Mouse (Mus musculus): Measurements from ENCODE around the gene Krtap4-8. TPM values are rescaled to one million over a fixed set of nuclear protein-coding genes. Genes with fewer than 3 reads are reported as not detected.

The Krtap4-8 gene
- polyA plus RNA-seq (2015; fragmentation: Nextera tagmentation; extraction: Ambion mirVana), result not detected in 2 replicates

GRCm38 (mm10) chr11:99780604-99781003 is at the start of gene Krtap4-8:
TSS of gene Krtap4-8 (minus strand) at chr11:99780704.

GRCm38 (mm10) chr11:99815566-99815965 is 35.1 kb upstream of the Krtap4-8 start, which contains the start of gene Gm11564:
TSS of gene Gm11564 (minus strand) at chr11:99815666.

GRCm38 (mm10) chr11:99809792-99810191 is 29.3 kb upstream of the Krtap4-8 start, which contains the start of gene Krtap4-13:
TSS of gene Krtap4-13 (minus strand) at chr11:99809892.

DNA sequence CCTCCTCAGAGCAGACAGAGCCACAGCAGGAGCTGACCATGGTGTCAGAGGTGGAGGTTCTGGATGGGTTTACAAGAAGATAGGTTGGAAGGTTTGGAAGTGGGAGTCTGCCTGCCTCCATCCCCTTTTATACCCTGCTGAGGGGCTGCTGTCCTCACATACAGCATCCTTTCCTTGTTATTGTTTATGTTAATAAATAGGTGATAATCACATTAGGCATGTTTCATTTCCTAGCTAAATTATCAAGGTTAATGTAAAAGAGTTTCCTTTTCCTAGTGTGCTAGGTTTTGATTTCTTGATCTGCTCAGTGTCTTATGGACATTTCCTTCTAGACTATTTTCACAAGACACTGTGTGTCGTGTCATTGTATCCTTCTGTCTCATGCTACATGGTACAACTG is 23.8 kb upstream of the Krtap4-8 start, which contains the start of gene Gm11554:
Gm11554 (minus strand) TSS at position 101 of the 400 bp plus-strand sequence.

DNA sequence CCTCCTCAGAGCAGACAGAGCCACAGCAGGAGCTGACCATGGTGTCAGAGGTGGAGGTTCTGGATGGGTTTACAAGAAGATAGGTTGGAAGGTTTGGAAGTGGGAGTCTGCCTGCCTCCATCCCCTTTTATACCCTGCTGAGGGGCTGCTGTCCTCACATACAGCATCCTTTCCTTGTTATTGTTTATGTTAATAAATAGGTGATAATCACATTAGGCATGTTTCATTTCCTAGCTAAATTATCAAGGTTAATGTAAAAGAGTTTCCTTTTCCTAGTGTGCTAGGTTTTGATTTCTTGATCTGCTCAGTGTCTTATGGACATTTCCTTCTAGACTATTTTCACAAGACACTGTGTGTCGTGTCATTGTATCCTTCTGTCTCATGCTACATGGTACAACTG is 18.3 kb upstream of the Krtap4-8 start, which contains the start of gene Gm11569:
Gm11569 (minus strand) TSS at position 101 of the 400 bp plus-strand sequence.

GRCm38 (mm10) chr11:99793367-99793766 is 12.9 kb upstream of the Krtap4-8 start, which contains the start of gene Gm11596:
TSS of gene Gm11596 (minus strand) at chr11:99793467.

DNA sequence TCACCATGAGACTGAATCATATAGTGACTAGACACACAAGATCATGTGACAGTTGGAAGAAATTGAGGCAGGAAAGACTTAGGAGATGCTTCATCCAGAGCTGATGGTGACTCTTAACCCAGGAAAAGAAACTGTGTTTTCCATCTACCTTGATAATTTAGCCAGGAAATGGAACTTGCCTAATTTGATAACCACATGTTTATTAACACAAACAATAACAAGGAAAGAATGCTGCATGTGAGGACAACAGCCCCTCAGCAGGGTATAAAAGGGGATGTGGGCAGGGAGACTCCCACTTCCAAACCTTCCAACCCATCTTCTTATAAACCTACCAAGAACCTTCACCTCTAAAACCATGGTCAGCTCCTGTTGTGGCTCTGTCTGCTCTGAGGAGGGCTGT is 4.4 kb upstream of the Krtap4-8 start, which contains the start of gene Krtap4-9:
Krtap4-9 (plus strand) TSS at position 301 of the 400 bp plus-strand sequence.

GRCm38 (mm10) chr11:99772813-99773212 is 7.7 kb downstream of the Krtap4-8 start, which contains the start of gene Gm11595:
TSS of gene Gm11595 (minus strand) at chr11:99772913.

DNA sequence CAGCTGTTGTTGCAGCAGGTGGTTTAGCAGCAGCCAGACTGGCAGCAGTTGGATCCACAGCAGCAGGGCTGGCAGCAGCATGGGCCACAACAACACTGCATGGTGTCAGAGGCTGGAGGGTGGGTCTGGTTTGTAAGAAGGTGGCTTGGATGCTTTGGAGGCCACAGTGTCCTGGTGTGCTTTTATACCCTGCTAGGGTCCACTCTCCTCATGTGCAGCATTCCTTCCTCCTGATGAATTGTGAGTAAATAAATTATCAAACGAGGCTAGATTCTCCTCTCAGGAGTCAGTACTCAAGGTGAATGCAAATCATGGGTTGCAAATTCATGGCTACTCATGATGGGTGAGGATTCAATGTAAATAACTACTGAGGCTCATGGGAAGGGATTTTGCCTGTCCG is 46.3 kb downstream of the Krtap4-8 start, which contains the start of gene Gm14180:
Gm14180 (minus strand) TSS at position 101 of the 400 bp plus-strand sequence.

Other genes starting within 250 kb of the Krtap4-8 start
- gene Krt40, start 237.5 kb downstream of the Krtap4-8 start, polyA plus RNA-seq (2015; fragmentation: Nextera tagmentation; extraction: Ambion mirVana), result not detected in 2 replicates
- gene Krtap3-3, start 229.8 kb downstream of the Krtap4-8 start, polyA plus RNA-seq (2015; fragmentation: Nextera tagmentation; extraction: Ambion mirVana), result not detected in 2 replicates
- not detected in 2 replicates for gene Krtap3-2, start 223.9 kb downstream of the Krtap4-8 start, polyA plus RNA-seq (2015; fragmentation: Nextera tagmentation; extraction: Ambion mirVana)
- gene Gm11939, start 221.2 kb downstream of the Krtap4-8 start, polyA plus RNA-seq (2015; fragmentation: Nextera tagmentation; extraction: Ambion mirVana), result not detected in 2 replicates
- gene Krtap3-1, start 214.1 kb downstream of the Krtap4-8 start, polyA plus RNA-seq (2015; fragmentation: Nextera tagmentation; extraction: Ambion mirVana), result not detected in 2 replicates
- gene Krtap1-5, start 199.7 kb downstream of the Krtap4-8 start, polyA plus RNA-seq (2015; fragmentation: Nextera tagmentation; extraction: Ambion mirVana), result not detected in 2 replicates
- gene Krtap1-4, start 197.1 kb downstream of the Krtap4-8 start, polyA plus RNA-seq (2015; fragmentation: Nextera tagmentation; extraction: Ambion mirVana), result not detected in 2 replicates
- gene Krtap1-3, start 189.4 kb downstream of the Krtap4-8 start, polyA plus RNA-seq (2015; fragmentation: Nextera tagmentation; extraction: Ambion mirVana), result not detected in 2 replicates
- not detected in 2 replicates for gene Krtap9-3, start 182.6 kb downstream of the Krtap4-8 start, polyA plus RNA-seq (2015; fragmentation: Nextera tagmentation; extraction: Ambion mirVana)
- gene Gm11938, start 177.4 kb downstream of the Krtap4-8 start, polyA plus RNA-seq (2015; fragmentation: Nextera tagmentation; extraction: Ambion mirVana), result not detected in 2 replicates
- gene Gm11937, start 170.5 kb downstream of the Krtap4-8 start, polyA plus RNA-seq (2015; fragmentation: Nextera tagmentation; extraction: Ambion mirVana), result not detected in 2 replicates
- gene Krtap2-4, start 165.9 kb downstream of the Krtap4-8 start, polyA plus RNA-seq (2015; fragmentation: Nextera tagmentation; extraction: Ambion mirVana), result not detected in 2 replicates
- not detected in 2 replicates for gene Gm11562, start 160.3 kb downstream of the Krtap4-8 start, polyA plus RNA-seq (2015; fragmentation: Nextera tagmentation; extraction: Ambion mirVana)
- gene Krtap4-1, start 152.5 kb downstream of the Krtap4-8 start, polyA plus RNA-seq (2015; fragmentation: Nextera tagmentation; extraction: Ambion mirVana), result not detected in 2 replicates
- not detected in 2 replicates for gene Krtap4-2, start 145.6 kb downstream of the Krtap4-8 start, polyA plus RNA-seq (2015; fragmentation: Nextera tagmentation; extraction: Ambion mirVana)
- gene Krtap4-7, start 136.6 kb downstream of the Krtap4-8 start, polyA plus RNA-seq (2015; fragmentation: Nextera tagmentation; extraction: Ambion mirVana), result not detected in 2 replicates
- not detected in 2 replicates for gene Gm11555, start 130.5 kb downstream of the Krtap4-8 start, polyA plus RNA-seq (2015; fragmentation: Nextera tagmentation; extraction: Ambion mirVana)
- gene Gm11563, start 121.7 kb downstream of the Krtap4-8 start, polyA plus RNA-seq (2015; fragmentation: Nextera tagmentation; extraction: Ambion mirVana), result not detected in 2 replicates
- gene Krtap4-6, start 114.7 kb downstream of the Krtap4-8 start, polyA plus RNA-seq (2015; fragmentation: Nextera tagmentation; extraction: Ambion mirVana), result not detected in 2 replicates
- gene Gm14190, start 90.0 kb downstream of the Krtap4-8 start, polyA plus RNA-seq (2015; fragmentation: Nextera tagmentation; extraction: Ambion mirVana), result not detected in 2 replicates
- not detected in 2 replicates for gene Gm14180, start 46.4 kb downstream of the Krtap4-8 start, polyA plus RNA-seq (2015; fragmentation: Nextera tagmentation; extraction: Ambion mirVana)
- gene Gm11595, start 7.8 kb downstream of the Krtap4-8 start, polyA plus RNA-seq (2015; fragmentation: Nextera tagmentation; extraction: Ambion mirVana), result not detected in 2 replicates
- gene Krtap4-9, start 4.5 kb upstream of the Krtap4-8 start, polyA plus RNA-seq (2015; fragmentation: Nextera tagmentation; extraction: Ambion mirVana), result not detected in 2 replicates
- not detected in 2 replicates for gene Gm11596, start 12.8 kb upstream of the Krtap4-8 start, polyA plus RNA-seq (2015; fragmentation: Nextera tagmentation; extraction: Ambion mirVana)
- gene Gm11569, start 18.2 kb upstream of the Krtap4-8 start, polyA plus RNA-seq (2015; fragmentation: Nextera tagmentation; extraction: Ambion mirVana), result not detected in 2 replicates
- not detected in 2 replicates for gene Gm11554, start 23.7 kb upstream of the Krtap4-8 start, polyA plus RNA-seq (2015; fragmentation: Nextera tagmentation; extraction: Ambion mirVana)
- gene Krtap4-13, start 29.2 kb upstream of the Krtap4-8 start, polyA plus RNA-seq (2015; fragmentation: Nextera tagmentation; extraction: Ambion mirVana), result not detected in 2 replicates
- not detected in 2 replicates for gene Gm11564, start 35.0 kb upstream of the Krtap4-8 start, polyA plus RNA-seq (2015; fragmentation: Nextera tagmentation; extraction: Ambion mirVana)
- not detected in 2 replicates for gene 2300003K06Rik, start 57.4 kb upstream of the Krtap4-8 start, polyA plus RNA-seq (2015; fragmentation: Nextera tagmentation; extraction: Ambion mirVana)
- not detected in 2 replicates for gene Krtap4-16, start 70.9 kb upstream of the Krtap4-8 start, polyA plus RNA-seq (2015; fragmentation: Nextera tagmentation; extraction: Ambion mirVana)
- not detected in 2 replicates for gene Gm11568, start 77.2 kb upstream of the Krtap4-8 start, polyA plus RNA-seq (2015; fragmentation: Nextera tagmentation; extraction: Ambion mirVana)
- gene Gm11559, start 83.8 kb upstream of the Krtap4-8 start, polyA plus RNA-seq (2015; fragmentation: Nextera tagmentation; extraction: Ambion mirVana), result not detected in 2 replicates
- gene Krtap9-1, start 92.7 kb upstream of the Krtap4-8 start, polyA plus RNA-seq (2015; fragmentation: Nextera tagmentation; extraction: Ambion mirVana), result not detected in 2 replicates
- gene Gm11567, start 98.5 kb upstream of the Krtap4-8 start, polyA plus RNA-seq (2015; fragmentation: Nextera tagmentation; extraction: Ambion mirVana), result not detected in 2 replicates
- not detected in 2 replicates for gene Krtap31-1, start 127.2 kb upstream of the Krtap4-8 start, polyA plus RNA-seq (2015; fragmentation: Nextera tagmentation; extraction: Ambion mirVana)
- not detected in 2 replicates for gene Gm11565, start 134.0 kb upstream of the Krtap4-8 start, polyA plus RNA-seq (2015; fragmentation: Nextera tagmentation; extraction: Ambion mirVana)
- gene Krtap31-2, start 155.6 kb upstream of the Krtap4-8 start, polyA plus RNA-seq (2015; fragmentation: Nextera tagmentation; extraction: Ambion mirVana), result not detected in 2 replicates
- not detected in 2 replicates for gene Krtap9-5, start 167.8 kb upstream of the Krtap4-8 start, polyA plus RNA-seq (2015; fragmentation: Nextera tagmentation; extraction: Ambion mirVana)
- gene Krtap29-1, start 198.3 kb upstream of the Krtap4-8 start, polyA plus RNA-seq (2015; fragmentation: Nextera tagmentation; extraction: Ambion mirVana), result not detected in 2 replicates
- gene Krtap16-1, start 205.9 kb upstream of the Krtap4-8 start, polyA plus RNA-seq (2015; fragmentation: Nextera tagmentation; extraction: Ambion mirVana), result not detected in 2 replicates
- gene Krtap17-1, start 213.3 kb upstream of the Krtap4-8 start, polyA plus RNA-seq (2015; fragmentation: Nextera tagmentation; extraction: Ambion mirVana), result 0.35 TPM in 1 of 2 replicates, not detected in the other
- gene Krt33a, start 235.5 kb upstream of the Krtap4-8 start, polyA plus RNA-seq (2015; fragmentation: Nextera tagmentation; extraction: Ambion mirVana), result not detected in 2 replicates
- 1.1 and 1.4 TPM in 2 replicates for gene Krt33b, start 249.2 kb upstream of the Krtap4-8 start, polyA plus RNA-seq (2015; fragmentation: Nextera tagmentation; extraction: Ambion mirVana)